Mouse (Mus musculus): ENCODE results near the gene Cst9. TPM values are rescaled to one million over a fixed set of nuclear protein-coding genes. Genes with fewer than 3 reads are reported as not detected.

The Cst9 gene
- total RNA-seq, 2 experiments from 2014 or later: not detected

- peak; percentile 87 to 94 for DNase-seq (ENCODE audit: low spot score in 2 of 2)
These were observed 40.4 kb downstream of the Cst9 start, which contains the start of gene Cst3 for GRCm38 (mm10) chr2:148875335-148875811. Gene Cst3 (minus strand): TSS chr2:148875692.

GRCm38 (mm10) chr2:148877016-148877770, 42.2 kb downstream of the Cst9 start:
- DNase-seq (ENCODE audit: low spot score in 2 of 2): no peak

- DNase-seq (ENCODE audit: low spot score in 2 of 2): no peak
These were observed 43.7 kb downstream of the Cst9 start for GRCm38 (mm10) chr2:148878641-148879130.

GRCm38 (mm10) chr2:148879199-148879598, 44.3 kb downstream of the Cst9 start:
- DNase-seq (ENCODE audit: low spot score in 2 of 2): no peak

- no peak for DNase-seq (ENCODE audit: low spot score in 2 of 2)
These were observed 49.8 kb downstream of the Cst9 start for GRCm38 (mm10) chr2:148884738-148885137.

Other genes starting within 250 kb of the Cst9 start
- 10 to 100 TPM; 11.1 to 12.2 TPM for gene Nxt1, start 162.5 kb upstream of the Cst9 start, total RNA-seq (2021)
- gene Gzf1, start 154.1 kb upstream of the Cst9 start, total RNA-seq (2021): 10 to 100 TPM; 24.9 to 26.7 TPM
- 100 to 1,000 TPM; 298 to 310 TPM for gene Napb, start 102.7 kb upstream of the Cst9 start, total RNA-seq (2021)
- gene Cstl1, start 84.8 kb upstream of the Cst9 start, total RNA-seq (2021): not detected
- gene Cst11, start 63.6 kb upstream of the Cst9 start, total RNA-seq (2021): not detected
- gene 8030411F24Rik, start 53.1 kb upstream of the Cst9 start, total RNA-seq (2021): not detected
- gene Cst12, start 45.8 kb upstream of the Cst9 start, total RNA-seq (2021): 1 to 10 TPM; 1.1 to 1.6 TPM
- not detected for gene Cst8, start 36.4 kb upstream of the Cst9 start, total RNA-seq (2021)
- gene Cst13, start 15.1 kb upstream of the Cst9 start, total RNA-seq (2021): not detected
- not detected for gene 9230104L09Rik, start 29.9 kb downstream of the Cst9 start, total RNA-seq (2021)
- gene Cst3, start 40.5 kb downstream of the Cst9 start, total RNA-seq (2021): 1,000 to 10,000 TPM; 2,596 to 2,656 TPM
- not detected for gene Gm1330, start 168.1 kb downstream of the Cst9 start, total RNA-seq (2021)
- gene Gm10750, start 182.1 kb downstream of the Cst9 start, total RNA-seq (2021): not detected

Measured in layer of hippocampus, postnatal 14 days (tissue).